Mouse (Mus musculus) small intestine, adult 2 months (tissue): ENCODE data around the gene Mat1a. TPM values are rescaled to one million over a fixed set of nuclear protein-coding genes. Genes with fewer than 3 reads are reported as not detected.

Experiments
- H3K27ac ChIP-seq: fragments of 200-500 bp; 2 replicates; pipeline ENCODE4 v1.5.1; 2012; ENCODE audit warnings: low read depth, low read length, control low read depth, inconsistent platforms; ENCODE audit not compliant: insufficient read depth
- H3K27me3 ChIP-seq: fragments of 200-500 bp; 2 replicates; pipeline ENCODE4 v1.6.1; 2012; ENCODE audit warnings: mild to moderate bottlenecking, moderate library complexity, low read length, inconsistent platforms; ENCODE audit not compliant: control insufficient read depth, insufficient read depth
- H3K36me3 ChIP-seq: fragments of 200-500 bp; 2 replicates; pipeline ENCODE4 v1.6.1; 2012; ENCODE audit warnings: mild to moderate bottlenecking, low read length, control low read depth, inconsistent platforms; ENCODE audit not compliant: control insufficient read depth, insufficient read depth
- H3K4me1 ChIP-seq: fragments of 200-500 bp; 2 replicates; pipeline ENCODE4 v1.6.1; 2012; ENCODE audit warnings: low read length, inconsistent platforms, mixed read lengths; ENCODE audit not compliant: control insufficient read depth, insufficient read depth, insufficient read length
- H3K4me3 ChIP-seq: fragments of 200-500 bp; 2 replicates; pipeline ENCODE4 v1.5.1; 2012; ENCODE audit warnings: low read depth, mild to moderate bottlenecking, control low read depth, inconsistent platforms, low read length, moderate library complexity
- CTCF ChIP-seq: fragments of 200-500 bp; IDR thresholded peaks from 2 replicates; pipeline ENCODE4 v1.5.1; 2012; ENCODE audit warnings: low read depth, mild to moderate bottlenecking, control low read depth, inconsistent platforms, low read length, moderate library complexity, mixed read lengths; ENCODE audit not compliant: insufficient replicate concordance, insufficient read length; ENCODE audit errors: extremely low read depth
- POLR2A ChIP-seq: fragments of 200-500 bp; IDR thresholded peaks from 2 replicates; pipeline ENCODE4 v1.6.1; 2012; ENCODE audit warnings: low read depth, mild to moderate bottlenecking, control low read depth, inconsistent platforms, low read length, moderate library complexity
- WGBS: fragments of 180-500 bp; shearing (Covaris S2); methylation state at CpG from one replicate; pipeline ENCODE4 v1.1.7; 2018; 5-methylcytosine and 5-hydroxymethylcytosine counted together
- polyA plus RNA-seq: library from polyadenylated mRNA; depleted of rRNA; stranded (reverse); fragments of >200 nt; gene quantifications from 2 replicates; pipeline ENCODE4 v1.2.3, GENCODE M21; 2012; rRNA removed

The Mat1a gene
- polyA plus RNA-seq, 1 experiment = not detected

GRCm38 (mm10) chr14:41167278-41167677 lies 62.4 kb downstream of the Mat1a start:
- Histone ChIP-seq H3K27ac (no peak overlapping the region), H3K27me3 (no peaks in the 10 kb centered on the region), H3K4me3 (no peak overlapping the region), H3K4me1 (no peaks in the 10 kb centered on the region), H3K36me3 (no peaks in the 10 kb centered on the region)
- WGBS = 29% methylated on average over 5 of the region's 5 CpGs
- TF ChIP-seq CTCF = no peak
- no peak for TF ChIP-seq POLR2A

GRCm38 (mm10) chr14:41168567-41168966 lies 63.7 kb downstream of the Mat1a start:
- Histone ChIP-seq H3K4me1 (no peaks in the 10 kb centered on the region), H3K27ac (no peak overlapping the region), H3K4me3 (no peak overlapping the region), H3K36me3 (no peaks in the 10 kb centered on the region), H3K27me3 (no peaks in the 10 kb centered on the region)
- WGBS = 87% methylated on average over 1 of the region's 1 CpGs
- TF ChIP-seq POLR2A (no peak), CTCF (no peak)

DNA sequence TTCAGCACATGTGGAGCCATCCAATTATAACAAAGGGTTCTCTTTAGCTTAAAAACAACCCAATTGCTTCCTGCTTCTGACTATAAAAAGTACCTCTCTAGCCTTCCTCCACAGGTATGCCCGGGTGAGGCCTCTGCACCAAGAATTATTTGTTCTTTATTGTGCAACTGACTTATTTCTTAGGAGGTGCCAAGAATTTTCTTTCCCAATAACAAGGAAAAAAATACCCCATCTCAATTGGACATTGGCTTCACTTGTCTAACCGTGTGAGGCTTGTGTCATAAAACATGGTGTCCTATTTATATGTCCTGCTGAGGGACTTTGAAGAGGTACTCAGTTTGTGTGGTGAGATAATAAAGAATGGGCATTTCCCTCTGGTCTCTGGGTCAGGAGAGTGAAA lies 65.7 kb downstream of the Mat1a start:
- WGBS = 45% methylated on average over 2 of the region's 2 CpGs
- Histone ChIP-seq H3K36me3 (no peaks in the 10 kb centered on the region), H3K27ac (no peak overlapping the region), H3K27me3 (no peaks in the 10 kb centered on the region), H3K4me3 (no peak overlapping the region), H3K4me1 (no peaks in the 10 kb centered on the region)
- TF ChIP-seq CTCF (no peak), POLR2A (no peak)

Other genes with a start within 250 kb of the Mat1a start
- 0.09 and 0.13 TPM in 2 replicates for gene Sh2d4b, start 211.8 kb upstream of the Mat1a start, polyA plus RNA-seq
- gene Tspan14, start 138.2 kb upstream of the Mat1a start, polyA plus RNA-seq = 18.4 and 38.2 TPM in 2 replicates
- 16.7 and 29.9 TPM in 2 replicates for gene Fam213a, start 91.2 kb upstream of the Mat1a start, polyA plus RNA-seq
- not detected in 2 replicates for gene Dydc2, start 35.8 kb upstream of the Mat1a start, polyA plus RNA-seq
- gene Dydc1, start 32.1 kb upstream of the Mat1a start, polyA plus RNA-seq = not detected in 2 replicates
- not detected in 2 replicates for gene Sftpa1, start 26.7 kb downstream of the Mat1a start, polyA plus RNA-seq
- gene Mbl1, start 46.4 kb downstream of the Mat1a start, polyA plus RNA-seq = not detected in 2 replicates
- gene Sftpd, start 80.1 kb downstream of the Mat1a start, polyA plus RNA-seq = 0.24 TPM in 1 of 2 replicates, not detected in the other
- gene Gm2832, start 173.8 kb downstream of the Mat1a start, polyA plus RNA-seq = not detected in 2 replicates
- gene Gm5798, start 243.6 kb downstream of the Mat1a start, polyA plus RNA-seq = not detected in 2 replicates